Comparison of ENCODE assay signal across 33 mouse cellular contexts in the genomic region with DNA sequence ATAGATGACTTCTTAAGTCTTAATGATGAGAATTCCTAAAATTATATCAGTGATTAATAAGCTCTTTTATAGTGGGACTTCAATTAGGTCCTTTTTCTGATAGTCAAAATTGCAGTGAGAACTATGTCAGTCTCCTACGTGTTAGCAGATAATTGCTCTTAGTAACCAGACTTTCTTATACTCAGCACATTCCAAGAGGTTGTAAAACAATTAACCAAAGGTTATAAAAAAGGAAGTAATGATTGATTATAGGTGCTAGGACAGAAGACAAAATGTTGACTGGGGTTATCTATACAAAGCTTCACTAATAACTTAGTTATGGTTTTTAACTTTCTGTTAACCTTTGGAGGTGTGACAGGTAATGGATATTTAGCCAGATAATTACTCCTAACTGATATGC.
"Had no signal": no experiment of that assay in that cellular context is flagged by ENCODE, and none has a peak within 500 bp of the region (broad histone marks: within the 10 kb centered on the region; RNA-seq: fewer than 3 reads in every experiment).

No protein-coding gene starts in this region.

- H3K4me3 ChIP-seq: heart, embryonic 10.5 days; heart, embryonic 12.5 days; heart, embryonic 13.5 days; heart, embryonic 15.5 days; hindbrain, embryonic 10.5 days; hindbrain, embryonic 12.5 days; hindbrain, embryonic 13.5 days; hindbrain, embryonic 15.5 days; kidney, embryonic 15.5 days; layer of hippocampus, adult 2 months; left cerebral cortex, adult 2 months had no signal

- H3K36me3 ChIP-seq: heart, embryonic 10.5 days; heart, embryonic 12.5 days; heart, embryonic 13.5 days; heart, embryonic 15.5 days; hindbrain, embryonic 10.5 days; hindbrain, embryonic 12.5 days; hindbrain, embryonic 13.5 days; hindbrain, embryonic 15.5 days; kidney, embryonic 15.5 days had no signal

- H3K9me3 ChIP-seq: heart, embryonic 10.5 days; heart, embryonic 13.5 days; heart, embryonic 15.5 days; hindbrain, embryonic 10.5 days; hindbrain, embryonic 12.5 days; hindbrain, embryonic 13.5 days; hindbrain, embryonic 15.5 days; kidney, embryonic 15.5 days had no signal

- H3K4me2 ChIP-seq: heart, embryonic 11.5 days; heart, embryonic 12.5 days; heart, embryonic 13.5 days; heart, embryonic 15.5 days; hindbrain, embryonic 12.5 days; hindbrain, embryonic 13.5 days; hindbrain, embryonic 14.5 days; hindbrain, embryonic 15.5 days; kidney, embryonic 15.5 days had no signal

- H3K27ac ChIP-seq: heart, embryonic 10.5 days; heart, embryonic 13.5 days; heart, embryonic 15.5 days; hindbrain, embryonic 10.5 days; hindbrain, embryonic 12.5 days; hindbrain, embryonic 13.5 days; hindbrain, embryonic 14.5 days; hindbrain, embryonic 15.5 days; hindbrain, postnatal 0 days; kidney, embryonic 15.5 days; kidney, postnatal 0 days; layer of hippocampus, adult 2 months; left cerebral cortex, adult 2 months had no signal

- DNase-seq: heart, postnatal 10 days; heart, postnatal 14 days; heart, postnatal 36 days; heart, postnatal 4 days; kidney, adult 11 months; kidney, adult 18-20 months; kidney, adult 2 months; kidney, adult 8-10 months; kidney, adult 9 months; kidney, postnatal 10 days; kidney, postnatal 14 days; kidney, postnatal 25 days; kidney, postnatal 36 days; kidney, postnatal 4 days; layer of hippocampus, adult 9-11 months; layer of hippocampus, postnatal 36 days had no signal

- H3K4me1 ChIP-seq: heart, embryonic 10.5 days; heart, embryonic 12.5 days; heart, embryonic 13.5 days; heart, embryonic 15.5 days; hindbrain, embryonic 10.5 days; hindbrain, embryonic 12.5 days; hindbrain, embryonic 13.5 days; hindbrain, embryonic 15.5 days; kidney, embryonic 15.5 days had no signal

- H3K27me3 ChIP-seq: heart, embryonic 12.5 days; heart, embryonic 13.5 days; heart, embryonic 15.5 days; hindbrain, embryonic 12.5 days; hindbrain, embryonic 13.5 days; hindbrain, embryonic 15.5 days; kidney, embryonic 15.5 days had no signal

- ATAC-seq: hindbrain, embryonic 16.5 days; hindbrain, postnatal 0 days; inflammation-experienced regulatory T-cells, adult 6 months had no signal

- H3K9ac ChIP-seq: heart, embryonic 12.5 days; heart, embryonic 13.5 days; heart, embryonic 15.5 days; hindbrain, embryonic 12.5 days; hindbrain, embryonic 13.5 days; hindbrain, embryonic 14.5 days; hindbrain, embryonic 15.5 days; kidney, embryonic 15.5 days had no signal
